Mouse (Mus musculus): ENCODE measurements around the gene Arrb1. TPM values are rescaled to one million over a fixed set of nuclear protein-coding genes. Genes with fewer than 3 reads are reported as not detected.

The Arrb1 gene
- polyA plus RNA-seq, 1 experiment from 2014 or later = 5.3 TPM

GRCm38 (mm10) chr7:99642078-99642477 lies 106.8 kb downstream of the Arrb1 start:
- no peak for ATAC-seq (replicated peaks; ENCODE audit: insufficient number of reproducible peaks, low FRiP score, low TSS enrichment)
- H3K27me3 ChIP-seq (ENCODE audit: control insufficient read depth, insufficient read depth, low read length) = peaks cover 4% of the 10 kb centered on the region; the same call in 1 of the 2 replicates
- no peak overlapping the region for H3K27ac ChIP-seq (ENCODE audit: low read depth, low read length)
- no peak overlapping the region for H3K4me3 ChIP-seq (ENCODE audit: low read depth, low read length)
- 6% methylated on average over 3 of the region's 3 CpGs for WGBS (ENCODE audit: insufficient replicate concordance)
- H3K9ac ChIP-seq (ENCODE audit: low read depth, low read length) = no peak overlapping the region
- H3K9me3 ChIP-seq (replicated peaks; ENCODE audit: control insufficient read depth, low read length) = no peaks in the 10 kb centered on the region
- H3K36me3 ChIP-seq (ENCODE audit: control insufficient read depth, insufficient read depth, low read length) = no peaks in the 10 kb centered on the region
- H3K4me2 ChIP-seq = no peak overlapping the region
- peaks cover 5% of the 10 kb centered on the region for H3K4me1 ChIP-seq (ENCODE audit: control insufficient read depth, insufficient read depth, low read length)

- peaks cover 4% of the 10 kb centered on the region; the same call in 1 of the 2 replicates for H3K27me3 ChIP-seq (ENCODE audit: control insufficient read depth, insufficient read depth, low read length)
- H3K4me1 ChIP-seq (ENCODE audit: control insufficient read depth, insufficient read depth, low read length) = peaks cover 5% of the 10 kb centered on the region
- H3K27ac ChIP-seq (ENCODE audit: low read depth, low read length) = no peak overlapping the region
- H3K36me3 ChIP-seq (ENCODE audit: control insufficient read depth, insufficient read depth, low read length) = no peaks in the 10 kb centered on the region
- H3K9me3 ChIP-seq (replicated peaks; ENCODE audit: control insufficient read depth, low read length) = no peaks in the 10 kb centered on the region
- 81% methylated on average over 7 of the region's 7 CpGs for WGBS (ENCODE audit: insufficient replicate concordance)
- no peak overlapping the region for H3K9ac ChIP-seq (ENCODE audit: low read depth, low read length)
- H3K4me2 ChIP-seq = no peak overlapping the region
- no peak overlapping the region for H3K4me3 ChIP-seq (ENCODE audit: low read depth, low read length)
- ATAC-seq (replicated peaks; ENCODE audit: insufficient number of reproducible peaks, low FRiP score, low TSS enrichment) = no peak
These were observed 109.4 kb downstream of the Arrb1 start for GRCm38 (mm10) chr7:99644701-99645100.

- Histone ChIP-seq H3K4me3 (ENCODE audit: low read depth, low read length) (no peak overlapping the region), H3K9me3 (replicated peaks; ENCODE audit: control insufficient read depth, low read length) (no peaks in the 10 kb centered on the region), H3K9ac (ENCODE audit: low read depth, low read length) (no peak overlapping the region), H3K27me3 (ENCODE audit: control insufficient read depth, insufficient read depth, low read length) (no peaks in the 10 kb centered on the region), H3K4me1 (ENCODE audit: control insufficient read depth, insufficient read depth, low read length) (no peaks in the 10 kb centered on the region), H3K27ac (ENCODE audit: low read depth, low read length) (no peak overlapping the region), H3K4me2 (no peak overlapping the region), H3K36me3 (ENCODE audit: control insufficient read depth, insufficient read depth, low read length) (no peaks in the 10 kb centered on the region)
- under 1% methylated on average over 6 of the region's 6 CpGs for WGBS (ENCODE audit: insufficient replicate concordance)
- no peak for ATAC-seq (replicated peaks; ENCODE audit: insufficient number of reproducible peaks, low FRiP score, low TSS enrichment)
These were observed 113.4 kb downstream of the Arrb1 start for GRCm38 (mm10) chr7:99648623-99649022.

GRCm38 (mm10) chr7:99649585-99649984 lies 114.3 kb downstream of the Arrb1 start:
- H3K27ac ChIP-seq (ENCODE audit: low read depth, low read length) = no peak overlapping the region
- no peak overlapping the region for H3K4me3 ChIP-seq (ENCODE audit: low read depth, low read length)
- H3K9me3 ChIP-seq (replicated peaks; ENCODE audit: control insufficient read depth, low read length) = no peaks in the 10 kb centered on the region
- no peaks in the 10 kb centered on the region for H3K27me3 ChIP-seq (ENCODE audit: control insufficient read depth, insufficient read depth, low read length)
- H3K9ac ChIP-seq (ENCODE audit: low read depth, low read length) = no peak overlapping the region
- 70% methylated on average over 4 of the region's 4 CpGs for WGBS (ENCODE audit: insufficient replicate concordance)
- no peaks in the 10 kb centered on the region for H3K4me1 ChIP-seq (ENCODE audit: control insufficient read depth, insufficient read depth, low read length)
- H3K4me2 ChIP-seq = no peak overlapping the region
- H3K36me3 ChIP-seq (ENCODE audit: control insufficient read depth, insufficient read depth, low read length) = no peaks in the 10 kb centered on the region
- no peak for ATAC-seq (replicated peaks; ENCODE audit: insufficient number of reproducible peaks, low FRiP score, low TSS enrichment)

DNA sequence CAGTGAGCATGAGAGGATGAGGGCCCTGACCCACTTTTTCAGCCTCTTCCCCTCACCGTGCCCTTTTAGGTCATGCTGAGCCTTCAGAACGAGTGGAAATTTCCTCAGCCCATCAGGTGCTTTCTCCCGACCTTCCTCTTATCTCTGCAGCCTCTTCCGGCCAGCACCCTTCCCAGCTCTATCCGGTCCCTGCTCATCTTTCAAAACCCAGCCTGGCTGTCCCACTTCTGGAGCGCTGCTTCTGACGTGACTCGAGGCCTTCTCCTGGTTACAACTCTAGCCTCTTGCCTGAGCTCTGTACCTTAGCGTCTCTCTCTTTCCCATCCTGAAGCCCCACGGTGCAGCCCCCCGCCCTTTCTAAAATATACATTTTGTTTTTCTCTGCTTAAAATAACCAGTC lies 119.0 kb downstream of the Arrb1 start:
- Histone ChIP-seq H3K9ac (ENCODE audit: low read depth, low read length) (no peak overlapping the region), H3K4me3 (ENCODE audit: low read depth, low read length) (no peak overlapping the region), H3K4me2 (no peak overlapping the region), H3K36me3 (ENCODE audit: control insufficient read depth, insufficient read depth, low read length) (no peaks in the 10 kb centered on the region), H3K27me3 (ENCODE audit: control insufficient read depth, insufficient read depth, low read length) (peaks cover 5% of the 10 kb centered on the region; the same call in 1 of the 2 replicates), H3K27ac (ENCODE audit: low read depth, low read length) (no peak overlapping the region), H3K4me1 (ENCODE audit: control insufficient read depth, insufficient read depth, low read length) (no peaks in the 10 kb centered on the region), H3K9me3 (replicated peaks; ENCODE audit: control insufficient read depth, low read length) (no peaks in the 10 kb centered on the region)
- WGBS (ENCODE audit: insufficient replicate concordance) = 49% methylated on average over 11 of the region's 11 CpGs
- no peak for ATAC-seq (replicated peaks; ENCODE audit: insufficient number of reproducible peaks, low FRiP score, low TSS enrichment)

MicroRNAs within 50 kb of the gene (microRNA counts, 519-probe panel; counts per million panel counts)
- microRNA mmu-miR-326 = 32.2 counts per million

Small RNA genes lying within 50 kb of the gene (microRNA-seq; reads per million reads assigned to microRNA genes)
- gene Mir326 (ENCODE audit: borderline number of aligned reads) = 36.6 reads per million, percentile 55 among the genes with 10 or more reads in this experiment

Other genes starting within 250 kb of the Arrb1 start
- gene Serpinh1, start 182.2 kb upstream of the Arrb1 start, polyA plus RNA-seq (2014; fragmentation: Nextera tagmentation; extraction: Ambion mirVana) = 442 and 580 TPM in 2 replicates
- 20.0 and 20.8 TPM in 2 replicates for gene Gdpd5, start 154.1 kb upstream of the Arrb1 start, polyA plus RNA-seq (2014; fragmentation: Nextera tagmentation; extraction: Ambion mirVana)
- gene Klhl35, start 69.5 kb upstream of the Arrb1 start, polyA plus RNA-seq (2014; fragmentation: Nextera tagmentation; extraction: Ambion mirVana) = 0.77 and 1.0 TPM in 2 replicates
- gene Rps3, start 51.7 kb upstream of the Arrb1 start, polyA plus RNA-seq (2014; fragmentation: Nextera tagmentation; extraction: Ambion mirVana) = 591 and 608 TPM in 2 replicates
- 1.4 and 1.5 TPM in 2 replicates for gene Tpbgl, start 91.6 kb downstream of the Arrb1 start, polyA plus RNA-seq (2014; fragmentation: Nextera tagmentation; extraction: Ambion mirVana)
- gene Slco2b1, start 175.9 kb downstream of the Arrb1 start, polyA plus RNA-seq (2014; fragmentation: Nextera tagmentation; extraction: Ambion mirVana) = 0.36 and 0.39 TPM in 2 replicates
- gene Olfr520, start 194.8 kb downstream of the Arrb1 start, polyA plus RNA-seq (2014; fragmentation: Nextera tagmentation; extraction: Ambion mirVana) = not detected in 2 replicates
- gene Olfr521, start 228.0 kb downstream of the Arrb1 start, polyA plus RNA-seq (2014; fragmentation: Nextera tagmentation; extraction: Ambion mirVana) = not detected in 2 replicates